Mouse (Mus musculus) lung, embryonic 14.5 days (tissue): Measurements from ENCODE around the gene Tbc1d5. TPM values are rescaled to one million over a fixed set of nuclear protein-coding genes. Genes with fewer than 3 reads are reported as not detected.

ENCODE experiments used
- ATAC-seq: fragments of 200-750 bp; cut with Nextera tagmentation; 2 replicates; pipeline ENCODE4 v1.8.0; 2017; ENCODE audit warnings: mild to moderate bottlenecking, moderate TSS enrichment, moderate library complexity; ENCODE audit not compliant: insufficient read depth
- DNase-seq: peaks from one replicate; pipeline ENCODE4 v3.0.0-alpha.2; 2015
- H3K27ac ChIP-seq: fragments of 300-500 bp; sonication (generic); 2 replicates; pipeline ENCODE4 v1.5.1; 2014; ENCODE audit warnings: low read depth, mild to moderate bottlenecking, moderate library complexity
- H3K27me3 ChIP-seq: fragments of 300-500 bp; sonication (generic); 2 replicates; pipeline ENCODE4 v1.6.1; 2014; ENCODE audit warnings: low read length, control low read depth; ENCODE audit not compliant: insufficient read depth
- H3K36me3 ChIP-seq: fragments of 300-500 bp; sonication (generic); 2 replicates; pipeline ENCODE4 v1.6.1; 2014; ENCODE audit warnings: control low read depth; ENCODE audit not compliant: insufficient read depth
- H3K4me1 ChIP-seq: fragments of 300-500 bp; sonication (generic); 2 replicates; pipeline ENCODE4 v1.6.1; 2014; ENCODE audit warnings: antibody characterized with exemption, control low read depth; ENCODE audit not compliant: insufficient read depth
- H3K4me2 ChIP-seq: fragments of 300-500 bp; sonication (generic); 2 replicates; pipeline ENCODE4 v1.6.1; 2014; ENCODE audit warnings: mild to moderate bottlenecking
- H3K4me3 ChIP-seq: fragments of 300-500 bp; sonication (generic); 2 replicates; pipeline ENCODE4 v1.5.1; 2014; ENCODE audit warnings: low read depth, low read length
- H3K9ac ChIP-seq: fragments of 300-500 bp; sonication (generic); 2 replicates; pipeline ENCODE4 v1.6.1; 2014
- H3K9me3 ChIP-seq: fragments of 300-500 bp; sonication (generic); 2 replicates; pipeline ENCODE4 v1.6.1; 2016; ENCODE audit warnings: low read depth, low read length, control low read depth
- CTCF ChIP-seq: IDR thresholded peaks from 2 replicates; pipeline ENCODE4 v1.5.1; 2016; ENCODE audit warnings: antibody characterized with exemption, low read depth
- WGBS: fragments of 180-500 bp; shearing (Covaris S2); extraction: QIAGEN DNeasy Blood & Tissue Kit; methylation state at CpG from one replicate; pipeline ENCODE4 v1.1.7; 2014; 5-methylcytosine and 5-hydroxymethylcytosine counted together
- polyA plus RNA-seq: library from polyadenylated mRNA; unstranded; fragments of >200 nt; fragmentation: Nextera tagmentation; extraction: Ambion mirVana; gene quantifications from 2 replicates; pipeline ENCODE4 v1.2.1, GENCODE M21; 2014

Tbc1d5 gene
- polyA plus RNA-seq, 1 experiment from 2014 or later: 13.4 TPM

- Histone ChIP-seq H3K36me3 (no peaks in the 10 kb centered on the region), H3K9ac (no peak overlapping the region), H3K4me2 (no peak overlapping the region), H3K4me1 (no peaks in the 10 kb centered on the region), H3K4me3 (no peak overlapping the region), H3K27me3 (no peaks in the 10 kb centered on the region), H3K9me3 (no peaks in the 10 kb centered on the region), H3K27ac (no peak overlapping the region)
- TF ChIP-seq CTCF: no peak
- ATAC-seq: no peak
- no peak for DNase-seq
- WGBS: 18% methylated on average over 3 of the region's 3 CpGs
These were observed 325.9 kb downstream of the Tbc1d5 start for GRCm38 (mm10) chr17:50853220-50853619.

- no peak overlapping the region for H3K27ac ChIP-seq
- H3K9ac ChIP-seq: no peak overlapping the region
- no peak for ATAC-seq
- no peaks in the 10 kb centered on the region for H3K27me3 ChIP-seq
- H3K4me2 ChIP-seq: no peak overlapping the region
- WGBS: 71% methylated on average over 1 of the region's 1 CpGs
- H3K36me3 ChIP-seq: no peaks in the 10 kb centered on the region
- H3K4me1 ChIP-seq: no peaks in the 10 kb centered on the region
- H3K4me3 ChIP-seq: no peak overlapping the region
- TF ChIP-seq CTCF: no peak
- no peak for DNase-seq
- no peaks in the 10 kb centered on the region for H3K9me3 ChIP-seq
These were observed 327.8 kb downstream of the Tbc1d5 start for GRCm38 (mm10) chr17:50851382-50851781.

- DNase-seq: peak; percentile 62
- Histone ChIP-seq H3K9ac (no peak overlapping the region), H3K4me1 (no peaks in the 10 kb centered on the region), H3K36me3 (no peaks in the 10 kb centered on the region), H3K4me2 (no peak overlapping the region), H3K9me3 (no peaks in the 10 kb centered on the region), H3K27me3 (no peaks in the 10 kb centered on the region), H3K4me3 (no peak overlapping the region), H3K27ac (no peak overlapping the region)
- WGBS: 41% methylated on average over 1 of the region's 1 CpGs
- TF ChIP-seq CTCF: peak; percentile 70
- no peak for ATAC-seq
These were observed 365.1 kb downstream of the Tbc1d5 start for GRCm38 (mm10) chr17:50814089-50814488.

GRCm38 (mm10) chr17:50813580-50813979 is 365.6 kb downstream of the Tbc1d5 start:
- DNase-seq: no peak
- Histone ChIP-seq H3K27ac (no peak overlapping the region), H3K9me3 (no peaks in the 10 kb centered on the region), H3K36me3 (no peaks in the 10 kb centered on the region), H3K4me2 (no peak overlapping the region), H3K4me3 (no peak overlapping the region), H3K27me3 (no peaks in the 10 kb centered on the region), H3K9ac (no peak overlapping the region), H3K4me1 (no peaks in the 10 kb centered on the region)
- ATAC-seq: no peak
- TF ChIP-seq CTCF: no peak
- 89% methylated on average over 6 of the region's 6 CpGs for WGBS

- no peaks in the 10 kb centered on the region for H3K9me3 ChIP-seq
- H3K4me1 ChIP-seq: no peaks in the 10 kb centered on the region
- no peak overlapping the region for H3K9ac ChIP-seq
- no peak for ATAC-seq
- H3K27ac ChIP-seq: no peak overlapping the region
- WGBS: 86% methylated on average over 1 of the region's 1 CpGs
- no peaks in the 10 kb centered on the region for H3K36me3 ChIP-seq
- DNase-seq: no peak
- no peaks in the 10 kb centered on the region for H3K27me3 ChIP-seq
- TF ChIP-seq CTCF: no peak
- H3K4me3 ChIP-seq: no peak overlapping the region
- no peak overlapping the region for H3K4me2 ChIP-seq
These were observed 373.5 kb downstream of the Tbc1d5 start for GRCm38 (mm10) chr17:50805631-50806030.

GRCm38 (mm10) chr17:50803234-50803633 is 375.9 kb downstream of the Tbc1d5 start:
- TF ChIP-seq CTCF: no peak
- H3K4me2 ChIP-seq: no peak overlapping the region
- DNase-seq (peak; percentile 19), ATAC-seq (no peak)
- no peak overlapping the region for H3K27ac ChIP-seq
- no peaks in the 10 kb centered on the region for H3K9me3 ChIP-seq
- no peaks in the 10 kb centered on the region for H3K4me1 ChIP-seq
- no peaks in the 10 kb centered on the region for H3K36me3 ChIP-seq
- no peak overlapping the region for H3K4me3 ChIP-seq
- no peaks in the 10 kb centered on the region for H3K27me3 ChIP-seq
- 68% methylated on average over 6 of the region's 6 CpGs for whole genome bisulfite sequencing
- H3K9ac ChIP-seq: no peak overlapping the region

GRCm38 (mm10) chr17:50802380-50802779 is 376.8 kb downstream of the Tbc1d5 start:
- DNase-seq: peak; percentile 7
- 64% methylated on average over 8 of the region's 8 CpGs for WGBS
- H3K9ac ChIP-seq: no peak overlapping the region
- H3K4me1 ChIP-seq: no peaks in the 10 kb centered on the region
- no peak for TF ChIP-seq CTCF
- H3K4me3 ChIP-seq: no peak overlapping the region
- no peaks in the 10 kb centered on the region for H3K9me3 ChIP-seq
- no peak overlapping the region for H3K4me2 ChIP-seq
- no peaks in the 10 kb centered on the region for H3K27me3 ChIP-seq
- ATAC-seq: no peak
- no peak overlapping the region for H3K27ac ChIP-seq
- H3K36me3 ChIP-seq: no peaks in the 10 kb centered on the region
